ENCODE assay signal across 8 mouse cellular contexts in the genomic region with DNA sequence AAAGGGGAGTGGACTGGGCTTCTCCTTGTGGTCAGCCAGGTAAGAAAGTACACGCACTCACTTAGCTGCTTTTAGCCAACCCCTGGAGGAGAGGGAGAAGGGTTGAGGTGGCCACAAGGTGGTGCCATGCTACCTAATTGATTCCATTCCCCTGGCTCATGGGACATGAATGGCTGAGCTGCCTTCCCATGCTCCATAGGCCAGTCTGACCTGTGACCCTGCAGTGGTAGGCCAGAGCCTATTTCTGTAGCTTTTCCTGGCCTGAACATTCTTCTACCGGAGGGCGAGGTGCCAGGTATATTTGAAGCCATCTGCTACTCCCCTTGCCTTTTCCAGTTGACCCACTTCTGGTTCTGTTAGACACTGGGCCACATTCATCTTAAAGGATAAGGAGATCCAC. TPM values are rescaled to one million over a fixed set of nuclear protein-coding genes. Genes with fewer than 3 reads are reported as not detected.
DNase-seq lines count a peak whose midpoint lies in the region; ATAC-seq lines count a peak whose summit lies in the region.

No protein-coding gene starts in this region.

- no peak overlapping the region for H3K4me3 ChIP-seq in liver, embryonic 12.5 days
- H3K4me3 ChIP-seq in forebrain, embryonic 16.5 days (replicated peaks; ENCODE audit: low read length), result no peak overlapping the region
- H3K4me3 ChIP-seq in limb, embryonic 11.5 days (ENCODE audit: low read depth, low read length), result no peak overlapping the region

- no peaks in the 10 kb centered on the region for H3K4me1 ChIP-seq in liver, embryonic 12.5 days
- H3K4me1 ChIP-seq in forebrain, embryonic 16.5 days (replicated peaks; ENCODE audit: control insufficient read depth, insufficient read depth, low read length), result no peaks in the 10 kb centered on the region
- H3K4me1 ChIP-seq in limb, embryonic 11.5 days (ENCODE audit: control insufficient read depth, insufficient read depth, low read length), result no peaks in the 10 kb centered on the region

- H3K27me3 ChIP-seq in liver, embryonic 12.5 days (replicated peaks), result no peaks in the 10 kb centered on the region
- H3K27me3 ChIP-seq in forebrain, embryonic 16.5 days (replicated peaks; ENCODE audit: control insufficient read depth, insufficient read depth, low read length), result no peaks in the 10 kb centered on the region
- no peaks in the 10 kb centered on the region for H3K27me3 ChIP-seq in limb, embryonic 11.5 days (ENCODE audit: control insufficient read depth, insufficient read depth, low read length)

- peaks cover 74% of the 10 kb centered on the region for H3K36me3 ChIP-seq in liver, embryonic 12.5 days
- peaks cover 41% of the 10 kb centered on the region for H3K36me3 ChIP-seq in forebrain, embryonic 16.5 days (ENCODE audit: control insufficient read depth, insufficient read depth)
- peaks cover 39% of the 10 kb centered on the region for H3K36me3 ChIP-seq in limb, embryonic 11.5 days (ENCODE audit: control insufficient read depth, insufficient read depth, low read length)

- no peak overlapping the region for H3K4me2 ChIP-seq in liver, embryonic 12.5 days
- no peak overlapping the region for H3K4me2 ChIP-seq in forebrain, embryonic 16.5 days (ENCODE audit: low read length)
- H3K4me2 ChIP-seq in limb, embryonic 11.5 days (ENCODE audit: low read depth, severe bottlenecking), result no peak overlapping the region

- WGBS in liver, embryonic 12.5 days (ENCODE audit: insufficient replicate concordance), result 84% methylated on average over 3 of the region's 3 CpGs
- WGBS in forebrain, embryonic 16.5 days, result 75% methylated on average over 3 of the region's 3 CpGs
- 80% methylated on average over 3 of the region's 3 CpGs for WGBS in limb, embryonic 11.5 days

- no peak overlapping the region for H3K27ac ChIP-seq in liver, embryonic 12.5 days
- no peak overlapping the region for H3K27ac ChIP-seq in forebrain, embryonic 16.5 days (ENCODE audit: low read length)
- no peak overlapping the region for H3K27ac ChIP-seq in limb, embryonic 11.5 days (replicated peaks; ENCODE audit: low read depth, low read length)

- no peaks in the 10 kb centered on the region for H3K9me3 ChIP-seq in liver, embryonic 12.5 days (replicated peaks)
- no peaks in the 10 kb centered on the region for H3K9me3 ChIP-seq in forebrain, embryonic 16.5 days (ENCODE audit: control insufficient read depth, low read length)
- no peaks in the 10 kb centered on the region for H3K9me3 ChIP-seq in limb, embryonic 11.5 days (ENCODE audit: control insufficient read depth, low read length)

- DNase-seq in liver, result peak; percentile 48
- DNase-seq in c-Kit-positive CD71-positive TER-119-positive erythroid progenitor cells, embryonic 14.5 days (ENCODE audit: low spot score), result peak; percentile 22
- DNase-seq in limb, embryonic 11.5 days (ENCODE audit: low spot score), result peak; percentile 48
- DNase-seq in naive thymus-derived CD4-positive, alpha-beta T cell, adult 2 months (ENCODE audit: low read depth), result peak; percentile 35
- no peak for DNase-seq in layer of hippocampus, postnatal 36 days
- DNase-seq in gastrocnemius, adult 18-20 months (ENCODE audit: low spot score), result no peak

- H3K9ac ChIP-seq in liver, embryonic 12.5 days, result no peak overlapping the region
- no peak overlapping the region for H3K9ac ChIP-seq in forebrain, embryonic 16.5 days (replicated peaks; ENCODE audit: low read depth, low read length)
- H3K9ac ChIP-seq in limb, embryonic 11.5 days (ENCODE audit: low read length), result no peak overlapping the region

- no peak for ATAC-seq in liver, embryonic 12.5 days
- 0 out of 2 replicates have a peak, but pooled peaks have one; percentile 45 for ATAC-seq in forebrain, embryonic 16.5 days
- peak; percentile 26 for ATAC-seq in limb, embryonic 11.5 days (ENCODE audit: insufficient number of reproducible peaks, low FRiP score, low TSS enrichment, low read depth)

RNA-seq across cellular contexts. Expression of a gene that starts 7.4 kb away (rescaled TPM):
- 8.0 and 8.8 TPM in 2 replicates for polyA plus RNA-seq in liver, embryonic 12.5 days (2016; fragmentation: Nextera tagmentation; extraction: Ambion mirVana)
- 30.6 and 37.0 TPM in 2 replicates for polyA plus RNA-seq in forebrain, embryonic 16.5 days (2015; fragmentation: Nextera tagmentation; extraction: Ambion mirVana)
- polyA plus RNA-seq in limb, embryonic 11.5 days (2014; fragmentation: Nextera tagmentation; extraction: Ambion mirVana), result 40.4 and 46.2 TPM in 2 replicates
- 10 to 100 TPM; 57.1 to 64.4 TPM for total RNA-seq in layer of hippocampus, postnatal 36 days (2021)
- total RNA-seq in gastrocnemius, adult 18-20 months (2021), result 10 to 100 TPM; 28.4 to 32.0 TPM

RNA-seq across cellular contexts. Expression of a gene that starts 10.7 kb away (rescaled TPM):
- polyA plus RNA-seq in liver, embryonic 12.5 days (2016; fragmentation: Nextera tagmentation; extraction: Ambion mirVana), result 90.0 and 99.7 TPM in 2 replicates
- polyA plus RNA-seq in forebrain, embryonic 16.5 days (2015; fragmentation: Nextera tagmentation; extraction: Ambion mirVana), result 104 and 107 TPM in 2 replicates
- 143 and 151 TPM in 2 replicates for polyA plus RNA-seq in limb, embryonic 11.5 days (2014; fragmentation: Nextera tagmentation; extraction: Ambion mirVana)
- 10 to 100 TPM; 49.7 to 50.1 TPM for total RNA-seq in layer of hippocampus, postnatal 36 days (2021)
- total RNA-seq in gastrocnemius, adult 18-20 months (2021), result 10 to 100 TPM; 52.6 to 54.4 TPM

RNA-seq across cellular contexts. Expression of a gene that starts 25.9 kb away (rescaled TPM):
- polyA plus RNA-seq in liver, embryonic 12.5 days (2016; fragmentation: Nextera tagmentation; extraction: Ambion mirVana), result 463 and 468 TPM in 2 replicates
- polyA plus RNA-seq in forebrain, embryonic 16.5 days (2015; fragmentation: Nextera tagmentation; extraction: Ambion mirVana), result 1,152 and 1,198 TPM in 2 replicates
- 597 and 631 TPM in 2 replicates for polyA plus RNA-seq in limb, embryonic 11.5 days (2014; fragmentation: Nextera tagmentation; extraction: Ambion mirVana)
- 100 to 1,000 TPM; 725 to 748 TPM for total RNA-seq in layer of hippocampus, postnatal 36 days (2021)
- total RNA-seq in gastrocnemius, adult 18-20 months (2021), result 100 to 1,000 TPM; 121 to 146 TPM

RNA-seq across cellular contexts. Expression of a gene that starts 39.0 kb away (rescaled TPM):
- polyA plus RNA-seq in liver, embryonic 12.5 days (2016; fragmentation: Nextera tagmentation; extraction: Ambion mirVana), result 38.8 and 40.5 TPM in 2 replicates
- polyA plus RNA-seq in forebrain, embryonic 16.5 days (2015; fragmentation: Nextera tagmentation; extraction: Ambion mirVana), result 77.8 and 84.6 TPM in 2 replicates
- polyA plus RNA-seq in limb, embryonic 11.5 days (2014; fragmentation: Nextera tagmentation; extraction: Ambion mirVana), result 51.4 and 52.6 TPM in 2 replicates
- 100 to 1,000 TPM; 104 to 113 TPM for total RNA-seq in layer of hippocampus, postnatal 36 days (2021)
- total RNA-seq in gastrocnemius, adult 18-20 months (2021), result 10 to 100 TPM; 50.3 to 69.8 TPM

Comparison
In these comparisons a context has a peak if more than half of its experiments do, and no peak if none do; other contexts are left out.
1. DNase-seq: peak in liver (single experiment), c-Kit-positive CD71-positive TER-119-positive erythroid progenitor cells, embryonic 14.5 days (single experiment), limb, embryonic 11.5 days (single experiment) and naive thymus-derived CD4-positive, alpha-beta T cell, adult 2 months (single experiment); none in layer of hippocampus, postnatal 36 days (0 of 2) and gastrocnemius, adult 18-20 months (single experiment).